Mouse (Mus musculus): ENCODE data around the gene Lpar5. TPM values are rescaled to one million over a fixed set of nuclear protein-coding genes. Genes with fewer than 3 reads are reported as not detected.

The Lpar5 gene
- polyA plus RNA-seq, 1 experiment, result 43.3 TPM

- H3K4me3 ChIP-seq (ENCODE audit: insufficient read depth, low read length), result no peak overlapping the region
- peaks cover 2% of the 10 kb centered on the region; the same call in 1 of the 2 replicates for H3K4me1 ChIP-seq (ENCODE audit: control insufficient read depth, insufficient read depth, low read length)
- H3K27ac ChIP-seq (ENCODE audit: insufficient read depth, low read depth, low read length), result no peak overlapping the region
- TF ChIP-seq POLR2A (IDR thresholded peaks at IDR 0.05; ENCODE audit: borderline replicate concordance, low read depth, low read length) (no peak), CTCF (IDR thresholded peaks at IDR 0.05; ENCODE audit: low read depth, low read length) (0 out of 2 replicates have a peak, but pooled peaks have one; percentile 8)
Observed at GRCm38 (mm10) chr6:125107705-125108104, 40.0 kb downstream of the Lpar5 start.

GRCm38 (mm10) chr6:125109371-125109770 is 41.7 kb downstream of the Lpar5 start:
- H3K27ac ChIP-seq (ENCODE audit: insufficient read depth, low read depth, low read length), result no peak overlapping the region
- no peak overlapping the region for H3K4me3 ChIP-seq (ENCODE audit: insufficient read depth, low read length)
- TF ChIP-seq POLR2A (IDR thresholded peaks at IDR 0.05; ENCODE audit: borderline replicate concordance, low read depth, low read length) (no peak), CTCF (IDR thresholded peaks at IDR 0.05; ENCODE audit: low read depth, low read length) (no peak)
- no peaks in the 10 kb centered on the region for H3K4me1 ChIP-seq (ENCODE audit: control insufficient read depth, insufficient read depth, low read length)

- Histone ChIP-seq H3K4me3 (ENCODE audit: insufficient read depth, low read length) (no peak overlapping the region), H3K4me1 (ENCODE audit: control insufficient read depth, insufficient read depth, low read length) (no peaks in the 10 kb centered on the region), H3K27ac (ENCODE audit: insufficient read depth, low read depth, low read length) (no peak overlapping the region)
- TF ChIP-seq POLR2A (IDR thresholded peaks at IDR 0.05; ENCODE audit: borderline replicate concordance, low read depth, low read length) (no peak), CTCF (IDR thresholded peaks at IDR 0.05; ENCODE audit: low read depth, low read length) (peak; percentile 37; the same call in 1 of the 2 replicates)
Observed at GRCm38 (mm10) chr6:125110927-125111326, 43.2 kb downstream of the Lpar5 start.

- H3K4me1 ChIP-seq (ENCODE audit: control insufficient read depth, insufficient read depth, low read length), result no peaks in the 10 kb centered on the region
- TF ChIP-seq CTCF (IDR thresholded peaks at IDR 0.05; ENCODE audit: low read depth, low read length) (no peak), POLR2A (IDR thresholded peaks at IDR 0.05; ENCODE audit: borderline replicate concordance, low read depth, low read length) (no peak)
- no peak overlapping the region for H3K4me3 ChIP-seq (ENCODE audit: insufficient read depth, low read length)
- no peak overlapping the region for H3K27ac ChIP-seq (ENCODE audit: insufficient read depth, low read depth, low read length)
Observed at GRCm38 (mm10) chr6:125112553-125112952, 44.8 kb downstream of the Lpar5 start.

- Histone ChIP-seq H3K27ac (ENCODE audit: insufficient read depth, low read depth, low read length) (no peak overlapping the region), H3K4me1 (ENCODE audit: control insufficient read depth, insufficient read depth, low read length) (peaks cover 4% of the 10 kb centered on the region; the same call in 1 of the 2 replicates), H3K4me3 (ENCODE audit: insufficient read depth, low read length) (no peak overlapping the region)
- TF ChIP-seq POLR2A (IDR thresholded peaks at IDR 0.05; ENCODE audit: borderline replicate concordance, low read depth, low read length) (no peak), CTCF (IDR thresholded peaks at IDR 0.05; ENCODE audit: low read depth, low read length) (no peak)
Observed at GRCm38 (mm10) chr6:125119387-125119786, 51.7 kb downstream of the Lpar5 start.

GRCm38 (mm10) chr6:125128724-125129123 is 61.0 kb downstream of the Lpar5 start:
- peaks cover 6% of the 10 kb centered on the region for H3K4me1 ChIP-seq (ENCODE audit: control insufficient read depth, insufficient read depth, low read length)
- TF ChIP-seq POLR2A (IDR thresholded peaks at IDR 0.05; ENCODE audit: borderline replicate concordance, low read depth, low read length) (no peak), CTCF (IDR thresholded peaks at IDR 0.05; ENCODE audit: low read depth, low read length) (no peak)
- H3K27ac ChIP-seq (ENCODE audit: insufficient read depth, low read depth, low read length), result no peak overlapping the region
- no peak overlapping the region for H3K4me3 ChIP-seq (ENCODE audit: insufficient read depth, low read length)

- Histone ChIP-seq H3K4me3 (ENCODE audit: insufficient read depth, low read length) (no peak overlapping the region), H3K4me1 (ENCODE audit: control insufficient read depth, insufficient read depth, low read length) (peaks cover 6% of the 10 kb centered on the region), H3K27ac (ENCODE audit: insufficient read depth, low read depth, low read length) (no peak overlapping the region)
- TF ChIP-seq POLR2A (IDR thresholded peaks at IDR 0.05; ENCODE audit: borderline replicate concordance, low read depth, low read length) (no peak), CTCF (IDR thresholded peaks at IDR 0.05; ENCODE audit: low read depth, low read length) (no peak)
Observed at GRCm38 (mm10) chr6:125129710-125130402, 62.1 kb downstream of the Lpar5 start.

GRCm38 (mm10) chr6:125131302-125132156 is 63.8 kb downstream of the Lpar5 start, which contains the start of gene Nop2:
Nop2 (plus strand) TSS chr6:125131909.
- peaks cover 6% of the 10 kb centered on the region for H3K4me1 ChIP-seq (ENCODE audit: control insufficient read depth, insufficient read depth, low read length)
- H3K4me3 ChIP-seq (ENCODE audit: insufficient read depth, low read length), result peak within 1 kb of the TSS; percentile 86
- TF ChIP-seq POLR2A (IDR thresholded peaks at IDR 0.05; ENCODE audit: borderline replicate concordance, low read depth, low read length) (no peak), CTCF (IDR thresholded peaks at IDR 0.05; ENCODE audit: low read depth, low read length) (no peak)
- peak within 1 kb of the TSS; percentile 88 for H3K27ac ChIP-seq (ENCODE audit: insufficient read depth, low read depth, low read length)

Other genes with a start within 250 kb of the Lpar5 start
- 62.3 and 65.0 TPM in 2 replicates for gene Usp5, start 238.4 kb upstream of the Lpar5 start, polyA plus RNA-seq (2012; ENCODE audit: insufficient read depth, insufficient read length, missing spikeins)
- gene Cdca3, start 238.4 kb upstream of the Lpar5 start, polyA plus RNA-seq (2012; ENCODE audit: insufficient read depth, insufficient read length, missing spikeins), result 70.1 and 76.5 TPM in 2 replicates
- not detected in 2 replicates for gene Gnb3, start 227.6 kb upstream of the Lpar5 start, polyA plus RNA-seq (2012; ENCODE audit: insufficient read depth, insufficient read length, missing spikeins)
- 12.1 and 12.9 TPM in 2 replicates for gene P3h3, start 210.2 kb upstream of the Lpar5 start, polyA plus RNA-seq (2012; ENCODE audit: insufficient read depth, insufficient read length, missing spikeins)
- gene Gpr162, start 203.9 kb upstream of the Lpar5 start, polyA plus RNA-seq (2012; ENCODE audit: insufficient read depth, insufficient read length, missing spikeins), result 43.3 and 52.6 TPM in 2 replicates
- gene Cd4, start 179.7 kb upstream of the Lpar5 start, polyA plus RNA-seq (2012; ENCODE audit: insufficient read depth, insufficient read length, missing spikeins), result 20.6 and 23.4 TPM in 2 replicates
- gene Lag3, start 156.2 kb upstream of the Lpar5 start, polyA plus RNA-seq (2012; ENCODE audit: insufficient read depth, insufficient read length, missing spikeins), result 0.44 TPM in 1 of 2 replicates, not detected in the other
- 820 and 821 TPM in 2 replicates for gene Ptms, start 147.8 kb upstream of the Lpar5 start, polyA plus RNA-seq (2012; ENCODE audit: insufficient read depth, insufficient read length, missing spikeins)
- gene Mlf2, start 136.5 kb upstream of the Lpar5 start, polyA plus RNA-seq (2012; ENCODE audit: insufficient read depth, insufficient read length, missing spikeins), result 186 and 188 TPM in 2 replicates
- gene Cops7a, start 102.4 kb upstream of the Lpar5 start, polyA plus RNA-seq (2012; ENCODE audit: insufficient read depth, insufficient read length, missing spikeins), result 49.3 and 58.7 TPM in 2 replicates
- gene Pianp, start 71.2 kb upstream of the Lpar5 start, polyA plus RNA-seq (2012; ENCODE audit: insufficient read depth, insufficient read length, missing spikeins), result 5.5 and 7.2 TPM in 2 replicates
- 82.7 and 83.1 TPM in 2 replicates for gene Zfp384, start 58.8 kb upstream of the Lpar5 start, polyA plus RNA-seq (2012; ENCODE audit: insufficient read depth, insufficient read length, missing spikeins)
- 110 and 113 TPM in 2 replicates for gene Ing4, start 28.2 kb upstream of the Lpar5 start, polyA plus RNA-seq (2012; ENCODE audit: insufficient read depth, insufficient read length, missing spikeins)
- 28.7 and 29.3 TPM in 2 replicates for gene Acrbp, start 18.2 kb upstream of the Lpar5 start, polyA plus RNA-seq (2012; ENCODE audit: insufficient read depth, insufficient read length, missing spikeins)
- 122 and 144 TPM in 2 replicates for gene Chd4, start 28.1 kb downstream of the Lpar5 start, polyA plus RNA-seq (2012; ENCODE audit: insufficient read depth, insufficient read length, missing spikeins)
- 10.7 and 11.4 TPM in 2 replicates for gene Nop2, start 64.0 kb downstream of the Lpar5 start, polyA plus RNA-seq (2012; ENCODE audit: insufficient read depth, insufficient read length, missing spikeins)
- gene Iffo1, start 77.3 kb downstream of the Lpar5 start, polyA plus RNA-seq (2012; ENCODE audit: insufficient read depth, insufficient read length, missing spikeins), result 51.8 and 57.0 TPM in 2 replicates
- gene Gapdh, start 98.5 kb downstream of the Lpar5 start, polyA plus RNA-seq (2012; ENCODE audit: insufficient read depth, insufficient read length, missing spikeins), result 229 and 264 TPM in 2 replicates
- gene Ncapd2, start 123.8 kb downstream of the Lpar5 start, polyA plus RNA-seq (2012; ENCODE audit: insufficient read depth, insufficient read length, missing spikeins), result 83.1 and 85.5 TPM in 2 replicates
- gene Mrpl51, start 123.9 kb downstream of the Lpar5 start, polyA plus RNA-seq (2012; ENCODE audit: insufficient read depth, insufficient read length, missing spikeins), result 68.6 and 82.0 TPM in 2 replicates
- 15.0 and 15.1 TPM in 2 replicates for gene Vamp1, start 147.6 kb downstream of the Lpar5 start, polyA plus RNA-seq (2012; ENCODE audit: insufficient read depth, insufficient read length, missing spikeins)
- 14.5 and 16.2 TPM in 2 replicates for gene Tapbpl, start 163.9 kb downstream of the Lpar5 start, polyA plus RNA-seq (2012; ENCODE audit: insufficient read depth, insufficient read length, missing spikeins)
- not detected in 2 replicates for gene Cd27, start 169.1 kb downstream of the Lpar5 start, polyA plus RNA-seq (2012; ENCODE audit: insufficient read depth, insufficient read length, missing spikeins)
- not detected in 2 replicates for gene Tuba3a, start 218.1 kb downstream of the Lpar5 start, polyA plus RNA-seq (2012; ENCODE audit: insufficient read depth, insufficient read length, missing spikeins)
- 55.6 and 60.0 TPM in 2 replicates for gene Ltbr, start 246.0 kb downstream of the Lpar5 start, polyA plus RNA-seq (2012; ENCODE audit: insufficient read depth, insufficient read length, missing spikeins)

All from bone marrow macrophage, adult 2 months (primary cell).